Mouse (Mus musculus): ENCODE results near the gene Etnk1. TPM values are rescaled to one million over a fixed set of nuclear protein-coding genes. Genes with fewer than 3 reads are reported as not detected.
A peak's percentile ranks its signal among the peaks of the same experiment; 100 is the strongest.
"Not testable (repeated sequence)": the region's sequence is repeated elsewhere in the genome, so short reads cannot be mapped to it uniquely, and the experiment has no call there.

Gene Etnk1
- polyA plus RNA-seq, 1 experiment from 2014 or later: 19.7 TPM

GRCm38 (mm10) chr6:143140884-143141283 lies 26.1 kb upstream of the Etnk1 start:
- Histone ChIP-seq H3K27me3 (ENCODE audit: insufficient read depth, poor library complexity, severe bottlenecking) (0 out of 2 replicates have a peak, but pooled peaks cover 4% of the 10 kb centered on the region), H3K27ac (no peak overlapping the region), H3K4me1 (replicated peaks) (peaks cover 9% of the 10 kb centered on the region; the same call in 1 of the 2 replicates), H3K9me3 (no peaks in the 10 kb centered on the region), H3K4me3 (no peak overlapping the region), H3K36me3 (no peaks in the 10 kb centered on the region)
- DNase-seq (ENCODE audit: low spot score): no peak
- WGBS: 88% methylated on average over 9 of the region's 9 CpGs

GRCm38 (mm10) chr6:143141624-143142592 lies 25.1 kb upstream of the Etnk1 start:
- not testable (repeated sequence) for H3K9me3 ChIP-seq; H3K4me1 ChIP-seq (replicated peaks); H3K27ac ChIP-seq; H3K4me3 ChIP-seq; DNase-seq (ENCODE audit: low spot score); H3K36me3 ChIP-seq; H3K27me3 ChIP-seq (ENCODE audit: insufficient read depth, poor library complexity, severe bottlenecking)
- 75% methylated on average over 10 of the region's 10 CpGs for WGBS

GRCm38 (mm10) chr6:143142861-143143260 lies 24.2 kb upstream of the Etnk1 start:
- no peak for DNase-seq (ENCODE audit: low spot score)
- peaks cover 9% of the 10 kb centered on the region; the same call in 1 of the 2 replicates for H3K4me1 ChIP-seq (replicated peaks)
- no peaks in the 10 kb centered on the region for H3K9me3 ChIP-seq
- WGBS: 92% methylated on average over 4 of the region's 4 CpGs
- H3K4me3 ChIP-seq: no peak overlapping the region
- H3K36me3 ChIP-seq: no peaks in the 10 kb centered on the region
- no peak overlapping the region for H3K27ac ChIP-seq
- H3K27me3 ChIP-seq (ENCODE audit: insufficient read depth, poor library complexity, severe bottlenecking): 0 out of 2 replicates have a peak, but pooled peaks cover 4% of the 10 kb centered on the region

- WGBS: 86% methylated on average over 9 of the region's 9 CpGs
- H3K4me3 ChIP-seq: peak overlapping the region; percentile 52
- H3K9me3 ChIP-seq: no peaks in the 10 kb centered on the region
- no peaks in the 10 kb centered on the region for H3K36me3 ChIP-seq
- H3K27me3 ChIP-seq (ENCODE audit: insufficient read depth, poor library complexity, severe bottlenecking): 0 out of 2 replicates have a peak, but pooled peaks cover 4% of the 10 kb centered on the region
- no peak overlapping the region for H3K27ac ChIP-seq
- H3K4me1 ChIP-seq (replicated peaks): peaks cover 9% of the 10 kb centered on the region; the same call in 1 of the 2 replicates
- no peak for DNase-seq (ENCODE audit: low spot score)
Measured at GRCm38 (mm10) chr6:143143321-143143720, 23.7 kb upstream of the Etnk1 start.

- Histone ChIP-seq H3K4me3 (peak overlapping the region; percentile 52), H3K36me3 (no peaks in the 10 kb centered on the region), H3K9me3 (no peaks in the 10 kb centered on the region), H3K27me3 (ENCODE audit: insufficient read depth, poor library complexity, severe bottlenecking) (0 out of 2 replicates have a peak, but pooled peaks cover 4% of the 10 kb centered on the region), H3K4me1 (replicated peaks) (peaks cover 10% of the 10 kb centered on the region; the same call in 1 of the 2 replicates), H3K27ac (peak overlapping the region; percentile 69)
- DNase-seq (ENCODE audit: low spot score): no peak
- WGBS: 17% methylated on average over 19 of the region's 19 CpGs
Measured at GRCm38 (mm10) chr6:143143775-143144273, 23.2 kb upstream of the Etnk1 start.

GRCm38 (mm10) chr6:143144556-143144955 lies 22.5 kb upstream of the Etnk1 start:
- H3K4me3 ChIP-seq: no peak overlapping the region
- H3K27me3 ChIP-seq (ENCODE audit: insufficient read depth, poor library complexity, severe bottlenecking): 0 out of 2 replicates have a peak, but pooled peaks cover 4% of the 10 kb centered on the region
- no peak overlapping the region for H3K27ac ChIP-seq
- no peak for DNase-seq (ENCODE audit: low spot score)
- 88% methylated on average over 2 of the region's 2 CpGs for WGBS
- peaks cover 13% of the 10 kb centered on the region; the same call in 1 of the 2 replicates for H3K4me1 ChIP-seq (replicated peaks)
- no peaks in the 10 kb centered on the region for H3K9me3 ChIP-seq
- H3K36me3 ChIP-seq: no peaks in the 10 kb centered on the region

- H3K27ac ChIP-seq: no peak overlapping the region
- 64% methylated on average over 7 of the region's 7 CpGs for WGBS
- H3K27me3 ChIP-seq (ENCODE audit: insufficient read depth, poor library complexity, severe bottlenecking): 0 out of 2 replicates have a peak, but pooled peaks cover 4% of the 10 kb centered on the region
Measured at GRCm38 (mm10) chr6:143145051-143145450, 22.0 kb upstream of the Etnk1 start.

GRCm38 (mm10) chr6:143146756-143147155 lies 20.3 kb upstream of the Etnk1 start:
- no peak for DNase-seq (ENCODE audit: low spot score)
- Histone ChIP-seq H3K27me3 (ENCODE audit: insufficient read depth, poor library complexity, severe bottlenecking) (peaks cover 4% of the 10 kb centered on the region; the same call in 1 of the 2 replicates), H3K4me3 (no peak overlapping the region), H3K4me1 (replicated peaks) (peaks cover 18% of the 10 kb centered on the region), H3K36me3 (no peaks in the 10 kb centered on the region), H3K27ac (no peak overlapping the region), H3K9me3 (no peaks in the 10 kb centered on the region)
- WGBS: 68% methylated on average over 8 of the region's 8 CpGs

More at GRCm38 (mm10) chr6:143145051-143145450, 22.0 kb upstream of the Etnk1 start:
- Histone ChIP-seq H3K36me3 (no peaks in the 10 kb centered on the region), H3K9me3 (no peaks in the 10 kb centered on the region), H3K4me3 (no peak overlapping the region), H3K4me1 (replicated peaks) (peaks cover 18% of the 10 kb centered on the region)
- DNase-seq (ENCODE audit: low spot score): no peak

GRCm38 (mm10) chr6:143148868-143149267 lies 18.2 kb upstream of the Etnk1 start:
- no peaks in the 10 kb centered on the region for H3K36me3 ChIP-seq
- H3K4me3 ChIP-seq: no peak overlapping the region
- H3K4me1 ChIP-seq (replicated peaks): peaks cover 30% of the 10 kb centered on the region
- H3K9me3 ChIP-seq: no peaks in the 10 kb centered on the region
- H3K27ac ChIP-seq: no peak overlapping the region
- DNase-seq (ENCODE audit: low spot score): no peak
- peaks cover 4% of the 10 kb centered on the region; the same call in 1 of the 2 replicates for H3K27me3 ChIP-seq (ENCODE audit: insufficient read depth, poor library complexity, severe bottlenecking)

- H3K9me3 ChIP-seq: no peaks in the 10 kb centered on the region
- no peak overlapping the region for H3K27ac ChIP-seq
- no peak overlapping the region for H3K4me3 ChIP-seq
- peaks cover 30% of the 10 kb centered on the region for H3K4me1 ChIP-seq (replicated peaks)
- H3K27me3 ChIP-seq (ENCODE audit: insufficient read depth, poor library complexity, severe bottlenecking): peaks cover 7% of the 10 kb centered on the region; the same call in 1 of the 2 replicates
- no peaks in the 10 kb centered on the region for H3K36me3 ChIP-seq
- DNase-seq (ENCODE audit: low spot score): no peak
- WGBS: 62% methylated on average over 5 of the region's 5 CpGs
Measured at GRCm38 (mm10) chr6:143149766-143150291, 17.2 kb upstream of the Etnk1 start.

GRCm38 (mm10) chr6:143151081-143151995 lies 15.7 kb upstream of the Etnk1 start:
- not testable (repeated sequence) for H3K27me3 ChIP-seq (ENCODE audit: insufficient read depth, poor library complexity, severe bottlenecking)

GRCm38 (mm10) chr6:143152321-143152827 lies 14.6 kb upstream of the Etnk1 start:
- peak; percentile 47 for DNase-seq (ENCODE audit: low spot score)
- Histone ChIP-seq H3K27ac (no peak overlapping the region), H3K4me1 (replicated peaks) (peaks cover 30% of the 10 kb centered on the region), H3K9me3 (no peaks in the 10 kb centered on the region), H3K36me3 (no peaks in the 10 kb centered on the region), H3K27me3 (ENCODE audit: insufficient read depth, poor library complexity, severe bottlenecking) (peaks cover 4% of the 10 kb centered on the region; the same call in 1 of the 2 replicates), H3K4me3 (no peak overlapping the region)
- 23% methylated on average over 9 of the region's 9 CpGs for WGBS

More at GRCm38 (mm10) chr6:143151081-143151995, 15.7 kb upstream of the Etnk1 start:
- DNase-seq (ENCODE audit: low spot score); H3K4me3 ChIP-seq; H3K27ac ChIP-seq; H3K9me3 ChIP-seq; H3K36me3 ChIP-seq: not testable (repeated sequence)
- 78% methylated on average over 10 of the region's 10 CpGs for WGBS
- H3K4me1 ChIP-seq (replicated peaks): peaks cover 30% of the 10 kb centered on the region

Data from hindbrain, embryonic 10.5 days (tissue).